Mouse (Mus musculus) right cerebral cortex, postnatal 36 days (tissue): ENCODE data around the gene Scd1.
"Not testable (repeated sequence)": the region's sequence is repeated elsewhere in the genome, so short reads cannot be mapped to it uniquely, and the experiment has no call there.

Experiments used
- DNase-seq, 2 experiments: peaks; one replicate each; pipeline ENCODE4 v3.0.0; 2022; ENCODE audit warnings: low spot score in 2 of 2, mixed read lengths in 1 of 2

The Scd1 gene

DNA sequence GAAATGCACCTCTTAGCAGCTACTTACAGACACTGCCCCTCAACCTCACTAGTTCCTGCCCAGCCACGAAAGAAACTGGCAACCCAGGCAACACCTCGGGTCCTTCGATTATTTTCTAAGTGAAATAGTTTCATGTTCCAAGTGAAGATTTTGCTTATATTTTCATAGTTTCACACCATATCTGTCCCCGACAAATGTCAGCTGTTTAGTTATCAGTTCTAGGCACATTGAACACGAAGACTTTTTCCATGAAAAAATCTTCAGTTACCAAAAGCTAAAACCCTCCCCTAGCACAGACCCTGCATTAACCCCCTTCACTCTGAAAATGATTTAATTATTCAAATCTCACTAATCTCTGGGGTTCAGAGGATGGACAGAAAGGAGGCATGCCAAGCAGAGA, 10.9 kb downstream of the Scd1 start:
- no peak for DNase-seq

DNA sequence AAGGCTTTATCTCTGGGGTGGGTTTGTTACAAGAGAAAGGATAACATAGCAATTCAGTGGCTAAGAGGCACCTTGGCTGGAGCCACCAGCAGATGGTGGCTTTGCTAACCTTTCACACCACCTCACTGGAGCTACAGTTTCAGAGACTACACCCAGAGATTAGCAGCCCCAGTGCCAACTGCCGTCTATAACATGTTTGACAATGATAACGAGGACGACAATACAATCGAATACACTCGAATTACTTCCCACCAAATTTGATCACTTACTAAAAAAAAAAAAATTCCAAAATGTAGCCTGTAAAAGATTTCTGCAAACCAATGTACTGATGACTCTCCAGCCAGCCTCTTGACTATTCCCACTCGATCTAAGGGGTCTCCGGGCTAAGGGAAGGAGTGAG, 12.7 kb downstream of the Scd1 start:
- DNase-seq = no peak

GRCm38 (mm10) chr19:44393962-44394422, 13.7 kb downstream of the Scd1 start:
- DNase-seq = no peak

- no peak for DNase-seq
These were observed 15.2 kb downstream of the Scd1 start for GRCm38 (mm10) chr19:44392339-44393009.

- DNase-seq = no peak
These were observed 15.8 kb downstream of the Scd1 start for GRCm38 (mm10) chr19:44391856-44392255.

- no peak for DNase-seq
These were observed 18.2 kb downstream of the Scd1 start for GRCm38 (mm10) chr19:44389507-44389906.

- peak; percentile 80 to 90 for DNase-seq
These were observed 18.9 kb downstream of the Scd1 start for GRCm38 (mm10) chr19:44388475-44389428.

- DNase-seq = no peak
These were observed 19.8 kb downstream of the Scd1 start for GRCm38 (mm10) chr19:44387746-44388474.

DNA sequence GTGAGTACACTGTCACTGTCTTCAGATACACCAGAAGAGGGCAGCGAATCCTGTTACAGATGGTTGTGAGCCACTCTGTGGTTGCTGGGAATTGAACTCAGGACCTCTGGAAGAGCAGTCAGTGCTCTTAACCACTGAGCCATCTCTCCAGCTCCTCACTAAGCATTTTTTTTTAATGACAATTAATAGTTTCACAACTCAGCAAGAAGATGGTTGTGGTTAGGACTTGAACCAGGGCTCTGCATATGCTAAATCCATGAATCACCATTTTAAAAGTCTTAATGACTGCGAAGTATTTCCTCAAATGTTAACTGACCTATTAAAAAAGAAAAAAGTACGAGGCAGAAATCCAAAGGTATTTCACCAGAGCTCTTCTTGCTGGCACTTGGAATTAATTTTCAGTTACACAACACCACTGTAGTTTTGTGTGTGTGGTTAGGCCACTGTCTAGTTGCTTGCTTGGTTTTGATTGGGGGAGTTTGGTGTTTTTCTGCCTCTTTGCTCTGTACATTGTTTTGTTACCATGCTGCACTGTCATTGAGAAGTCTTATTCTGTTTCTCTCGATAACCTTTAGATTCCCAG, 20.5 kb downstream of the Scd1 start:
- no peak for DNase-seq

DNA sequence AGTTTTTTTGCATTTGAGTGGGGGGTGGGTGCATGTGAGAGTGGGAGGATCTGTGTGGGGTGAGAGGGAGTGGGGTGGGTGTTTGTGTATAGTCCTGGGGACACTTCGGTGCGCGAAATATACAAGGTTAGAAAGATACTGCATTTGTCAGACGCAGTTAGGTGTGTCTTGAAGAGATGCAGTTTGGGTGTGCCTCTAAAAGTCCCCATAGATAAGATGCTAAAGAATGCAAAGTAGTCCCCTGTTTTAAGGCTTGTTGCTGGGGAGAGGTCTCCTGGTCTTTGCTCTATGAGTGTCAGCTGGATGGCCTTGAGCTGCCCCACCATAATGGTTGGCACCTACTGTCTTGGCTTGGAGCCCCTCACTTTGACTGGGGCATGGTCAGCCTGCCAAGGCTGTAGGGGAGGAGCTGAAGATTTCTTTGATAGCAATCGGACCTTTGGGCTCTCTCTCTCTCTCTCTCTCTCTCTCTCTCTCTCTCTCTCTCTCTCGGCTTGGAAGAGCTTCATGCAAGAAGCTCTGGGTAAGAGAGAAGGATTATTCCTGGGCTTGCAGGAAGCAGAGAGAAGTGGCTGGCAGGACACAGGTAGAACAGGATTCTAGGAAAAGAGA, 21.7 kb downstream of the Scd1 start:
- DNase-seq = no peak

DNA sequence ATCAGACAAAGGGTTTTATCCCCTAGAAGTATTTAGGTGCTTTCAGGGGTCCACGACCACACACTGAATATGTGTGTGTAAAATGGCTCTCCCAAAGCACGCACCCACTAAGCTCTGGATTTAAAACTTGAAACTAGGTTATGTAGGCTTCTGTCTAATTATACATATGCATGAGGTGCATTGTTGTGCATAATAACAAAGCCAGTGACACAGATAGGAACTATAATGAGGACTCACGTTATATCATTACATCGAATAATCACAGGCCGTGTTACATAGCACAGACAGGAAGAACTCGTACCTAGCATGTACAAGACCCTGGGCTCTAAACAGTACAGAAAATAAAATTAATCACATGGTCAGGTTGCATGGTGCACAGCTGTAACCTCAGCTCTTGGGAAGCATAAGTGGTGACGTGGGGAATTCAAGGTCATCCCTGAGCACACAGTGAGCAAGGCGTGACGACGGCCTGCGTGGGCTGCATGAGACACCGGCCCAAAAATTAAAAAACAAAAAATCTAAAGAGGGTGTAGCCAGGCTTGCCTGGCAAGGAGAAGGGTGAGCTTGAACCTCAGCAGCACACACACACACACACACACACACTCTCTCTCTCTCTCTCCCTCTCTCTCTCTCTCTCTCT, 24.9 kb downstream of the Scd1 start:
- no peak for DNase-seq

DNA sequence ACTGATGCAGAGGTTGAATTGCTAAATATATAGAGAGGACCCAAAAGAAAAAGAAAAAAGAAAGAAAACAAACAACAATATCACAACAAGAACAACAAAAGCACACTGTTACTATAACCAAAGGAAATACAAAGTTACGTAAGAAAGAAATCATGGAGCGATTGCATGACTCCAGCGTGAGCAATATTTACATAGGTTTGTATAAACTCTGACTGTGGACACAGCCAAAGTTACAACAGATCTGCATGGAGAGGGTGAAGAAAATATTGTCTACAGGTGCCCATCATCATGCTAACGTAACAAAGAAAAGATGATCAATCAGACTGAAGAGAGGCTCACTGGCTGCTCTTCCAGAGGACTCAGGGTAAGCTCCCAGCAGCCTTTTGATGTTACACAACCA, 27.6 kb downstream of the Scd1 start:
- DNase-seq = no peak

- DNase-seq = no peak
These were observed 28.6 kb downstream of the Scd1 start for GRCm38 (mm10) chr19:44379090-44379489.

DNA sequence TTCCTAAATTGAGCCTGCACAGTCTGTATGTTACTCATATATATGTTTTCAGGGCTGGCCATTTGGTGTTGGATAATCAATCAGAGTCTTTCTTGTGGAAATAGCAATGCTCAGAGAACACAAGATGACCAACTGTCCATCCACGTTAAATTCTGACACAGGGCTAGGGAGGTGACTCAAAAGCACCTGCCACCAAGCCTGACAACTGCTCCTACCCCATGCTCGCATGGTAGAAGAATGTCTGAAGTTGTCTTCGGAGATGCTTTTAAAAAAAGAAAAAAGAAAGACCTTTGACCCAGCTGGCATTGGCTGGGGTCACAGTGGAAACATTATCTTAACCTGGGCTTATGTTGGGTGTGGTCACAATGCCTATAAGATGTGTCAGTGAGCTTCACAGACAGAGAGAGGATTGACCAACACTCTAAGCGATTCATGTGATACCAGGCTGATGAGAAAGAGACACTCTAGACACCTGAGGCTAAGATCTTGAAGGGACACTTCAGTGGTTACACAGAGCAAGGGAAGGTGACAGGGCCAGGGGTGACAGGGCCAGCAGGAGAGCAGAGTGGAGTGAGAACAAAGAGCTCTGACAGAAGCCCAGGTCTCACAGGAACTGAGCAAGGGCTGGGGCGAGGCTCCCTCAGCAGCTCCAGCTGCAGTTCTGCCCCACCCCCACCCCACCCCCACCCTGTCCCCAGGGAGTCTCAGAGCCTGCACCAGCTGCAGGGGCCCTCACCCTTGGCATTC, 29.9 kb downstream of the Scd1 start:
- DNase-seq = no peak

DNA sequence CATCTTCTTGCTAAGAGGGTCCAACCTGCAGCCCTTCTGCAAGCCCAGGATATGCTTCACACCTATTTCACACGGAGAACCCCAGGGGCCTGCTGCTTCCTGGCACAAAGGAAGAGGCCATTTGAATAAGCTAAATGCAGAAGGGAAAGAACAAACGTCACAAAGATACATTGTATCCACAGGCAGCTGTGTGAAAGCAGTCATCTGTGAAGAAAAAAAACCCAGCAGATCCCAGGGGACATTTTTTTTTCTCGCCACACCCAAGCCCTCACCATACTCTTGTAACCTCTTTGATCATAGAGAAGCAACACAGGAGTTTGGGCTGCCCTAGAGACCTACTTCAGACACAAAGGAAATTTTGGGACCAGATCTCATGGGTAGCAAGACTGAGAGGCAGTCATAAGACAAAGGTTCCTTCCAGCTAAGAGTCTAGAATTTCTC, 31.1 kb downstream of the Scd1 start:
- DNase-seq = no peak

DNA sequence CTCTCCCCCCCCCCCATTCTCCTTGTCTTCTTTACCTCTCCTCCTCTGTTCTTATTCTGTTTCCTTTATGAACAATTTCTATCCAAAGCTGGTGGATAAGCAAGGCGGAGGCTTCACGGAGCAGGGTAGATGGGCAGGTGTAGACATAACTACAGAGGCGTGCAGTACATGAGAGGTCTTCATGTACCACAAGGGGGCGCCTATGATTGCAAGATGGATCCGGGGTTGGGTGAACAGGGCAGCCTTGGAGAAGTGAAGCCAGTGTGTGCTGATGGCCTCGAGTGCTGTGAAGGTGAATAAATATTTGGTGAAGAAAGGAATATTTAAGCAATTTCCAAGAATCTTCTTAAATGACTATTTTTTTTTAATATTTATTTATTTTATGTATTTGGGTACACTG, 34.7 kb downstream of the Scd1 start:
- DNase-seq = peak; percentile 25 to 41

GRCm38 (mm10) chr19:44370231-44370630, 37.4 kb downstream of the Scd1 start:
- DNase-seq = no peak

GRCm38 (mm10) chr19:44369371-44369770, 38.3 kb downstream of the Scd1 start:
- no peak for DNase-seq

GRCm38 (mm10) chr19:44367076-44367475, 40.6 kb downstream of the Scd1 start:
- not testable (repeated sequence) for DNase-seq

DNA sequence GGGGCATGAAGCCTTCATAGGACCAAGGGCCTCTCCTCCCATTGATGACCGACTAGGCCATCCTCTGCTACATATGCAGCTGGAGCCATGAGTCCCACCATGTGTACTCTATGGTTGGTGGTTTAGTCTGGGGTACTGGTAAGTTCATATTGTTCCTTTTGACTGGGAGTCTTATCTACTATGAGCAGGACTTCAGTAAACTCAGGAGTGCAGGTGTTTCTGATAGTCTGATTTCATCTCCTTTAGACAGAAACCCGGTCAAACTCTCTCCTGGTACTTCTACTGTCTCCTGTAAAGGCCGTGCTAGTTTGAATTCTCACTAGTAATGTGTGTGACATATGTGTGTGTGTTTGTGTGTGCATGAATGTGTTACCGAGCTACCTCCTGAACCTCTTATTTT, 41.9 kb downstream of the Scd1 start:
- no peak for DNase-seq
